Mouse (Mus musculus): ENCODE data around the gene Brd3os. TPM values are rescaled to one million over a fixed set of nuclear protein-coding genes. Genes with fewer than 3 reads are reported as not detected.

Brd3os gene
- 1 to 10 TPM; 7.7 to 7.8 TPM for total RNA-seq (2021)
- long read RNA-seq, experiment 1, transcript Brd3os-202 (1 exons, 1,898 nt), result major isoform, 13 of 15 reads
- long read RNA-seq, experiment 1, partial matches to known transcripts, result 0 of 15 reads
- long read RNA-seq, experiment 1, other reads (novel, unspliced or antisense), result 2 of 15 reads
- long read RNA-seq, experiment 2, transcript Brd3os-202 (1 exons, 1,898 nt), result major isoform, 17 of 23 reads
- long read RNA-seq, experiment 2, partial matches to known transcripts, result 0 of 23 reads
- long read RNA-seq, experiment 2, other reads (novel, unspliced or antisense), result 6 of 23 reads

GRCm38 (mm10) chr2:27441767-27442707 lies at the start of gene Brd3os:
Gene Brd3os, plus strand, starts transcription at chr2:27442324.
- DNase-seq (ENCODE audit: low spot score in 2 of 2), result peak; percentile 77 to 90

GRCm38 (mm10) chr2:27394158-27394832 lies 47.8 kb upstream of the Brd3os start:
- DNase-seq (ENCODE audit: low spot score in 2 of 2), result no peak

- no peak for DNase-seq (ENCODE audit: low spot score in 2 of 2)
Observed at GRCm38 (mm10) chr2:27396656-27397440, 45.3 kb upstream of the Brd3os start.

- DNase-seq (ENCODE audit: low spot score in 2 of 2), result no peak
Observed at GRCm38 (mm10) chr2:27400083-27400482, 42.0 kb upstream of the Brd3os start.

- no peak for DNase-seq (ENCODE audit: low spot score in 2 of 2)
Observed at GRCm38 (mm10) chr2:27401544-27401943, 40.6 kb upstream of the Brd3os start.

- DNase-seq (ENCODE audit: low spot score in 2 of 2), result no peak
Observed at GRCm38 (mm10) chr2:27404375-27405093, 37.6 kb upstream of the Brd3os start.

GRCm38 (mm10) chr2:27405094-27405884 lies 36.8 kb upstream of the Brd3os start:
- no peak for DNase-seq (ENCODE audit: low spot score in 2 of 2)

GRCm38 (mm10) chr2:27406928-27407327 lies 35.2 kb upstream of the Brd3os start:
- no peak for DNase-seq (ENCODE audit: low spot score in 2 of 2)

GRCm38 (mm10) chr2:27408194-27408593 lies 33.9 kb upstream of the Brd3os start:
- DNase-seq (ENCODE audit: low spot score in 2 of 2), result no peak

- DNase-seq (ENCODE audit: low spot score in 2 of 2), result no peak
Observed at GRCm38 (mm10) chr2:27410518-27411140, 31.5 kb upstream of the Brd3os start.

GRCm38 (mm10) chr2:27411688-27412174 lies 30.4 kb upstream of the Brd3os start:
- no peak for DNase-seq (ENCODE audit: low spot score in 2 of 2)

- no peak for DNase-seq (ENCODE audit: low spot score in 2 of 2)
Observed at GRCm38 (mm10) chr2:27412245-27412800, 29.8 kb upstream of the Brd3os start.

GRCm38 (mm10) chr2:27413582-27413935 lies 28.6 kb upstream of the Brd3os start:
- DNase-seq (ENCODE audit: low spot score in 2 of 2), result no peak

- DNase-seq (ENCODE audit: low spot score in 2 of 2), result no peak
Observed at GRCm38 (mm10) chr2:27413936-27414657, 28.0 kb upstream of the Brd3os start.

GRCm38 (mm10) chr2:27415060-27415783 lies 26.9 kb upstream of the Brd3os start:
- DNase-seq (ENCODE audit: low spot score in 2 of 2), result no peak

- no peak for DNase-seq (ENCODE audit: low spot score in 2 of 2)
Observed at GRCm38 (mm10) chr2:27416425-27416824, 25.7 kb upstream of the Brd3os start.

- no peak for DNase-seq (ENCODE audit: low spot score in 2 of 2)
Observed at GRCm38 (mm10) chr2:27417648-27418153, 24.4 kb upstream of the Brd3os start.
